Mouse (Mus musculus) macrophage (primary cell): ENCODE data around the gene Pus7. TPM values are rescaled to one million over a fixed set of nuclear protein-coding genes. Genes with fewer than 3 reads are reported as not detected.

Experiments used
- H3K27ac ChIP-seq: fragments of 350-480 bp; formaldehyde crosslinking; 2 replicates; pipeline ENCODE4 v1.9.0; 2021
- H3K36me3 ChIP-seq: fragments of 350-480 bp; formaldehyde crosslinking; 2 replicates; pipeline ENCODE4 v1.9.0; 2021; ENCODE audit errors: inconsistent target
- H3K4me3 ChIP-seq: fragments of 350-480 bp; formaldehyde crosslinking; 2 replicates; pipeline ENCODE4 v1.9.0; 2021; ENCODE audit errors: inconsistent target
- H3K79me2 ChIP-seq: fragments of 350-480 bp; formaldehyde crosslinking; 2 replicates; pipeline ENCODE4 v1.9.0; 2021; ENCODE audit errors: inconsistent target
- WGBS: methylation state at CpG from one replicate; pipeline ENCODE4 v1.1.7; 2026; ENCODE audit warnings: inconsistent platforms; ENCODE audit not compliant: missing documents; 5-methylcytosine and 5-hydroxymethylcytosine counted together
- polyA plus RNA-seq: library from polyadenylated mRNA; stranded (reverse); fragments of 250-400 nt; gene quantifications from 3 replicates; pipeline ENCODE4 v1.2.4, GENCODE M21; 2018; ENCODE audit warnings: inconsistent platforms
- total RNA-seq, 78 experiments: library from RNA; depleted of rRNA; stranded (reverse); fragments of 250-400 nt; gene quantifications; 1 replicate in 9 of 78; 2 replicates in 24 of 78; 3 replicates in 43 of 78; 4 replicates in 2 of 78; pipeline ENCODE4 v1.2.4; 2018; ENCODE audit warnings: inconsistent platforms in 56 of 78

The Pus7 gene
- 10 to 100 TPM; 10.2 to 30.2 (median 17.9) TPM for total RNA-seq (2018; cell fraction: chromatin; rRNA removed)
- 1 to 10 TPM; 3.2 to 7.6 (median 5.4) TPM for total RNA-seq (2018; cell fraction: cytosol; rRNA removed)
- total RNA-seq (2018; cell fraction: nucleus; rRNA removed), result 10 to 100 TPM in 14 of 26 experiments, 1 to 10 TPM in 12; 3.3 to 37.9 (median 10.2) TPM
- polyA plus RNA-seq, result 3.6 to 17.8 TPM (median 7.1 TPM) in 3 replicates

DNA sequence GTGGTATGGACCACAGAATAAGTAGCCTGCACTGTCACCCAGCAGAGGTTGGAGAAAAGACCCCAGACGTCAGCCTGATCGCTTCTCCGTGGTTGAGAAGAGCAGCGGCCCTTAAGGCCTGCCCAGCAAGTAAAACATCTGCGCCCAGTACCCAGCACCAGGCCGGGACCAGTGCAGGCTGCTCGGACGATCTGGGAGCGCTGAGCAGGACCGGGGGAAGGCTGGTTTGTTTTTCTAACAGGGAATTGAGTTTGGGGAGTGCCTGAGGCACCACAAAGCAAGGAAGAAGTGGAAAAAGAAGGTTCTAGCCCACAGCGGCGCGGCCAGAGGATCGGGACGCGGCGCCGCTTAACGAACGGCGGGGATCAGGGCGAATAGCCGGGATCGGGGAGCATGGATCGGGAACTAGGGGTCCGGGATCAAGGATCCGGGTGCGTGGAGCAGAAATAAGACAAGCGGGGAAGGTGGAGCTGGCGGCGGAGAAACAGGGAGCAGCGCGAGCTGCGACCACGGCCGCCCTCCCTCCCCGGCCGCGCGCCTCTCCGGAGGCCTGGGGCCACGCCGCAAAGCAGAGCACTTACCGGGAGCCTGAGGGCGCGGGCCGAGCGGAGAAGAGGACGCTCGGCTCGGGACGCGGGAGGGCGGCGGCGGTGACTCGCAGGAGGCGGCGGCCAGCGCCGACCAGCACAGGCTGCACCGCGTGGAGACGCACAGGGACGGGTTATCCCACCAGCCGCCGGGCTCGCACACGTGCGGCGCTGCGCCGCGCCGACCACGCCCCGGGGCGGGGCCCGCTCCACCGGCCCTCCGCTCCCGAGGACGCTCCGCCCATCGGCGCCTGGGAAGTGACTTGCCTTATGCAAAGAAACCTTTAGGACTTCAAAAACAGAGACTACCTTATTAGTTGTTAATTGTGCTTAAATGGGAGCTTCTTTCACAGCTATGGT lies at the start of gene Pus7:
TSS of gene Pus7 (minus strand) at position 781 of the 947 bp plus-strand sequence.
- H3K27ac ChIP-seq, result no peak within 1 kb of the TSS
- WGBS, result 1% methylated on average over 80 of the region's 86 CpGs
- H3K4me3 ChIP-seq, result peak within 1 kb of the TSS; percentile 64
- no peaks in the 10 kb centered on the region for H3K36me3 ChIP-seq
- peaks cover 28% of the 10 kb centered on the region for H3K79me2 ChIP-seq

DNA sequence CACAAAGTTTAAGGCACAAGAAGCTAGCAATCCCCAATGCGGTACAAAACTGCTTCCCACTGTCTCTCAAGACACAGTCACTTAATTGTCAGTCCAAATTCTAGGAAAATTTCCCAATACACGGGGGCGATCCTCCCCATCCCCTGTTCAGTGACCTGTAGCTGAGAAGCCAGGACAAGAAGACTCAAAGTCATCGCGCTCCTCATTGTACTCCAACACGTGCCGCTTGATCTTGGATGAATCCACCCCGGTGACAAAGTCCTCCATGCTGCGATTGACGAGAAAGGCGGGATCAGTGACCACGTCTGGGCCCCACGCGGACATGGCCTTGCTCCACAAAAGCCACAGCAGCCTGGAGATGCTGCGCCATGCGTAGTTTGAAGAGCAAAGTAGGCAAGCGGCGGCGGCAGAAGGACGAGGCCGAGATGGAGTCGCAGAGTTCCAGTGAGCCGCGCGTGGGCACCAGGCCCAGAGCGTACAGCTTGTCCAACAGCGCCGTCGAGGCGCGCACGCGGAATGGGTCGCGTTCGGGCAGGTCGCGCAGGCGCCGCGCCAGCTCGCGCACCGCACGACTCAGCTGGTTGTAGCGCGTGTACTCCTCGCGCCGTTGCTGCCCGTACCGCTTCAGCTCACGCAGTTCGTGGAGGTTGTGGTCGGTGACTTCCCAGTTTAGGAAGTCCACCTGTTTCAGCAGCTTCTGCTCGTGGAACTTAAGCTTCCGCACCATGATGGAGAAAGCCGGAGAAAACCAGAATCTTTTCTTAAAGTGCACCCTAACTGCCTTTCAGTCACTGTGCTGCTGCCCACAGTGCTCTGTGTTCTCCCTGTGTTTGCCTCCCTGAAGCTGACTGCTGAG lies 47.6 kb upstream of the Pus7 start:
- 51% methylated on average over 58 of the region's 58 CpGs for WGBS
- H3K79me2 ChIP-seq, result no peaks in the 10 kb centered on the region
- H3K27ac ChIP-seq, result no peak overlapping the region
- no peaks in the 10 kb centered on the region for H3K36me3 ChIP-seq
- H3K4me3 ChIP-seq, result no peak overlapping the region

DNA sequence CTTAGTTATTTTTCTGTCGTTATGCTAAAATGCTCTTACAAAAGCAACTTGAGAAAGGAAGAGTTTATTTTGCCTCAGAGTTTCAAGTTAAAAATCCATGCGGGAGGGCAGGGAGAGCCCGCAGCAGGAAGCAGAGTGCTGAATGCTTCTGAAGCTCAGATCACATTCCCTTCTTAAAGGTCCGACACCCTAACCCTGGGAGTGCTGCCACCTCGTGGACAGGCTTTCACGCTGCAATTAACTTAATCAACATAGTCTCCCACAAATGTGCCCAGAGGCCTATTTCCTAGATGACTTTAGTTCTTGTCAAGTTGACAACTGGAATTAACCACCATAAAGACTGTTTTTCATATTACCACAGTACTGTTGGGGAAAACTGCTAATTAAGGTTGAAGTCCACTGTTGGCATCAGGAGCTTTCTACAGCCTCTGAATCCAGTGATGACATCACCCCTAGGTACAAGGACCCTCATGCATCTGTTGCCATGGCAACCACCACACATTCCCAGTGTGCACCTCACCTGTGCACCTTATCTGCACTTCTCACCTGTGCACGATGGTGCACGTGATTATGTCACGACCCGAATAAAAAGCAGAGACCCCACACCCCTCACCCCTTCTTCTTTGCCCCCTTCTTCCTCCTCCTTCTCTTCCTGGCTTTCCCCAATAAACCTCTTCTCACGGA lies 43.0 kb upstream of the Pus7 start:
- Histone ChIP-seq H3K36me3 (no peaks in the 10 kb centered on the region), H3K79me2 (no peaks in the 10 kb centered on the region), H3K27ac (no peak overlapping the region), H3K4me3 (no peak overlapping the region)
- 50% methylated on average over 11 of the region's 11 CpGs for WGBS

DNA sequence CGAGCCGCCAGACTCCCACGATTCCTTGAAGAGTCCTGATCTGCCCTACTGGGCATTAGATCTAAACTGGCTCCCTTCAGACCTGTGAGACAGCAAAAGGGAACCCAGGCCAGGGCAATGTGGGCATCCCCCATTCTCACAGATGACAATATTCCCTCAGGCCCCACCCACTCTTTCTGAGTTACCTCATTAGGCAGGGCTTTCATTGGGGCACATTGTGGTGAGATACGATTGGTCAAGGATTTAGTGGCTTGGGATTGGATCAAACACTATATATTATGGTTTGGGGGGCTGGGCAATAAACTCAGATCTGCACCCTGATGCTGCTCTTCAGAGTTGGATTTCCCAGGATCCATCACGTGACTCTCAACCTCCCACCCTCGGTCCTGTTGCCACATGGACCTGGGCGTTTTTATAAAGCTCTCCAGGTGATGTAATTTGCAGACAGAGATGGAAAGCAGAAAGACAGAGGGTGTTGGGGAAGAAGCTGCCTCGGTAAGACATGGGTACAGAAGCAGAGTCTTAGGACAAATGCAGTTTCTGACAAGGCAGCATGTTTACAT lies 40.7 kb upstream of the Pus7 start:
- Histone ChIP-seq H3K36me3 (no peaks in the 10 kb centered on the region), H3K27ac (no peak overlapping the region), H3K79me2 (no peaks in the 10 kb centered on the region), H3K4me3 (no peak overlapping the region)
- 87% methylated on average over 8 of the region's 8 CpGs for WGBS

DNA sequence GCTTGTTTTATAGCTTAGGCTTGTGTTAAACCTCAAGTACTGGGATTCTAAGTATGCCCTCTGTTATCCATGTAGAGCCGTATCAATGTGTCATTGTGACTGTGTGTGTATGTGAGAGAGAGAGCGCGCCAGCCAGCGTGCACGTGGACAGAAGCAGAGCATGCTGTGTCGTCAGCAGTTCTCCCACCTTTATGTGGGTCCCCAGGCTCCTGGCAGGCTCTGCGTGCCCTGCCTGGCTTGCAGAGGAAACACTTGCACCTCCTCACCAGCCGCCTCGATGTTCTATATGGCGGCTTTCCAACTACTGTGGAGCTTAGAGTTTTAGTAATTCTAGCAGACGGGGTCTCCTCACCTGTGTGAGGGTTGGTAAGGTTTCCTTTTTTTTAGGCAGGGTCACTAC lies 38.8 kb upstream of the Pus7 start:
- Histone ChIP-seq H3K27ac (no peak overlapping the region), H3K36me3 (0 out of 2 replicates have a peak, but pooled peaks cover 6% of the 10 kb centered on the region), H3K79me2 (no peaks in the 10 kb centered on the region), H3K4me3 (no peak overlapping the region)
- 75% methylated on average over 11 of the region's 11 CpGs for WGBS

DNA sequence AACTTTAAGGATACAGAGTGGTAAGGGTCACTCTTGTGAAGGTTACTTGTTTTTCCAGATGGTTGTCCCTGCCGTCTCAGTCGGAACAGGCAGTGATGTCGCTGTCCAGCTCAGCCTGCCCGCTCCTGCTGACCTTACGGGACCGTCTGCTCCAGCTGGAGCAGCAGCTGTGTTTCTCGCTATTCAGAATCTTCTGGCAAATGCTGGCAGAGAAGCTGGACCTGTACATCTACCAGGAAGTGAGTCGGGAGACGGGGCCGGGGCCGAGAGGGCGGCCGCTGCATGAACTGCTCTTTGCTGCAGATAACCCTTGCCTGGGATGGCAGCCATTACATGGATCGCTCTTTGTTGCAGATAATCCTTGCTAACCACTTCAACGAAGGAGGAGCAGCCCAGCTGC lies 33.2 kb upstream of the Pus7 start:
- peaks cover 44% of the 10 kb centered on the region; the same call in 1 of the 2 replicates for H3K36me3 ChIP-seq
- 93% methylated on average over 15 of the region's 15 CpGs for WGBS

DNA sequence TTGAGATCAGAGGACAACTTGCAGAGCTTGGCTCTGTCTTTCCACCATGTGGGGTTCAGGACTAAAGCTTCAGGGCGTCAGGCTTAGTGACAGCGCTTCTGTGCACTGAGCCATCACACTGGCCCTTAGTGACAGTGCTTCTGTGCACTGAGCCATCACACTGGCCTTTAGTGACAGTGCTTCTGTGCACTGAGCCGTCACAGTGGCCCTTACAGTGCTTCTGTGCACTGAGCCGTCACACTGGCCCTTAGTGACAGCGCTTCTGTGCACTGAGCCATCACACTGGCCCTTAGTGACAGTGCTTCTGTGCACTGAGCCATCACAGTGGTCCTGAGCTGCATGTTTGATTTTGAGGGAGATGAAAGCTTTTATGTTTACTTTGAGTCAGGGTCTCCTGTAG lies 31.3 kb upstream of the Pus7 start:
- Histone ChIP-seq H3K4me3 (no peak overlapping the region), H3K27ac (no peak overlapping the region), H3K79me2 (no peaks in the 10 kb centered on the region), H3K36me3 (peaks cover 53% of the 10 kb centered on the region; the same call in 1 of the 2 replicates)
- 93% methylated on average over 5 of the region's 5 CpGs for WGBS

More for the DNA sequence above, 33.2 kb upstream of the Pus7 start:
- no peak overlapping the region for H3K4me3 ChIP-seq
- no peak overlapping the region for H3K27ac ChIP-seq
- H3K79me2 ChIP-seq, result no peaks in the 10 kb centered on the region

DNA sequence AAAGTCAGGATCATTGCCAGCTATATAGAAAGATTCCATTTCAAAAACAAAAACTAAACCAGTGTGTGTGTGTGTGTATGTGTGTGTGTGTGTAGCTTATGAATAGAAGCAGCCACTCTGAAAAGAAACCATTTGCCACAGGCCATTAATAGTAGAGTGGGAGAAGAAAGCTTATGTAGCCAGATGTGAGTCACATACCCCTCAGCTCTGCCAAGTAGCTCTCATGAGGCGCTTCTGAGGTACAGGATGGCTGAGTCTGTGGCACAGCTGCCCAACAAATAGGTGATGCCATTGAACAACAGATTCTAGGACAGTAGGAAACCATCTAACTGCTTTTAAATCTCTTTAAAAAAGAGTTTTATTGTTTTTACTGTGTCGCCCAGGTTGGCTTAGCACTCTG lies 9.2 kb upstream of the Pus7 start:
- WGBS, result 95% methylated on average over 2 of the region's 2 CpGs
- Histone ChIP-seq H3K36me3 (peaks cover 16% of the 10 kb centered on the region; the same call in 1 of the 2 replicates), H3K27ac (no peak overlapping the region), H3K79me2 (peaks cover 10% of the 10 kb centered on the region), H3K4me3 (no peak overlapping the region)

DNA sequence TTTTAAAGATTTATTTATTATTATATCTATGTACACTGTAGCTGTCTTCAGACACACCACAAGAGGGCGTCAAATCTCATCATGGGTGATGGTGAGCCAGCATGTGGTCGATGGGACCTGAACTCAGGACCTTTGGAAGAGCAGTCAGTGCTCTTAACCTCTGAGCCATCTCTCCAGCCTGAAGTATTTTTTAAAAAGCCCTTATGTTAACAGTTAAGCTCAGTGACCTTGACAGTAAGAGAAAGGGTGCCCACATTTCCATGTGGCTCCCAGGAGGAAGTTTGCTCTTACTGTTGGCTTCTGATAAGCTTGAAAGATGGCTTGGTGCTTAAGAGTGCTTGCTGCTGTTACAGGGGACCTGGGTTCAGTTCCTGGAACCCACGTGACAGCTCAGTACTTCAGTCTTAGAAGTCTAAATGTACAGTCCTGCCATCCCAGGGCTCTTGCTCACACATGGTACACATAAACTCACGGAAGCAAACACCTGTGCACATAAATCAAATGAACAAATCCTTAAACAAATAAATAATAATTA lies 5.6 kb upstream of the Pus7 start:
- WGBS, result 87% methylated on average over 4 of the region's 4 CpGs
- Histone ChIP-seq H3K27ac (no peak overlapping the region), H3K4me3 (no peak overlapping the region)

DNA sequence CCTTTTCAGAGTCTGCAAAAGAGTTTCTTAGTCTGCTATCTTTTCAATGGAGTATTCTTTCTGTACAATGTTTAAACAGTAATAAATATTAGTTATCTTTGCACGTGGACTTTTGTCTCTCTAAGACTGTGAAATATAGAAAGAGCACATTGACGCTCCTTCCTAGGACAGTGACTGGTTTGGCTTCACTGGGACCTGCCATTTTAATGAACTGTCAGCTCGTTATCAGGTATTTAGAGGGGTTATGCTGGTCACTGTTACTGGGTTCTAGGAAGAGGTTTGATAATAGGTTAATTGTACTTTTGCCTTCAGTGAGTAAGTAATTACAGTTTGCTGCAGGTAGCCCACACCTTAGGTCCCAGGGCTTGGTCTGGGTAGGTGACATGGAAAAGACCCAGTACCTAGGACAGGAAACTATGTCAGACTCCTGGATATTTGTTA lies 4.9 kb upstream of the Pus7 start:
- 39% methylated on average over 3 of the region's 3 CpGs for WGBS
- peaks cover 10% of the 10 kb centered on the region for H3K79me2 ChIP-seq
- peak overlapping the region; percentile 98 for H3K4me3 ChIP-seq
- no peaks in the 10 kb centered on the region for H3K36me3 ChIP-seq
- peak overlapping the region; percentile 44; the same call in 1 of the 2 replicates for H3K27ac ChIP-seq

More for the DNA sequence above, 5.6 kb upstream of the Pus7 start:
- Histone ChIP-seq H3K79me2 (peaks cover 10% of the 10 kb centered on the region), H3K36me3 (no peaks in the 10 kb centered on the region)

DNA sequence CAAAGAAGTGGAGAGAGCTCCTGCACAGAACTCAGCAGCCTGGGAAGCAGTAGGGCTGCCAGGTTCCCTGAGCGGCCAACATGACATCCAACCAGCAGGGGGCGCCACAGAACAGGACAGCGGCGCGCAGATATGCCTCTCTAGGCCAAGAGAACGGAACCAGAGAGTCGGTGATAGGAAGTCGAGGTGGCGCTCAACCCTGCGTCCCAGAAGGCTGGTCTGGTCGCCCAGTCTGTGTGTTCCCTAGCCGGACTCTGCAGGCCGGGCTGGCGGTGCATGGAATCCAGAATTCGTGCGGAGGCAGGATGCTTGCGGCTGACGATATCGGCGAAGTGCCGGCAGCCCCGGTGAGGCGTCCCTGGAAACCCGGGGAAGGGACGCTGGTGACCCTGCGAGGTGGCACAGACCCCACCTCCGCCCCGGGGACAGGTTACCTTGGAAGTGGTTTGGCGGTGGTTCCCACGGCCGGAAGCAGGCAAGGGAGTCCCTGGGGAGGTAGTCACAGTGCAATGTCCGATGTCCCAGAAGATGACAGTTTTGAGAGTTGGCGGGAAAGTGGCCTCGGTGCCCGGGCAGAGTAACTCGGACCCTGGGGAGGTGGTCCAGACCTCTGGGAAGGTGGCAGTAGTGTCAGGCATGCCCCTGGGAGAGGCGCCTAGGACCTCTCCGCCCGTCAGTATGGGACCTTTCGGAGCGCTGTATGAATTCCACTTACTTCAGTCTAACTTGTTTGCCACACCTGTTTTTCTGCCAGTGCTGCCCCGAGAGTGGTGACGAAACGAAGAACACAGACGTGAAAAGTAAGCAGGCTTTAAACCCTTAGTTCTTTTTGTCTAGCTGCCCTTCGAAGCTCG lies 4.3 kb upstream of the Pus7 start, which contains the start of gene Rint1:
TSS of gene Rint1 (plus strand) at position 176 of the 854 bp plus-strand sequence.
- Histone ChIP-seq H3K27ac (peak within 1 kb of the TSS; percentile 44), H3K36me3 (no peaks in the 10 kb centered on the region), H3K79me2 (peaks cover 10% of the 10 kb centered on the region), H3K4me3 (peak within 1 kb of the TSS; percentile 98)
- WGBS, result 3% methylated on average over 47 of the region's 47 CpGs

DNA sequence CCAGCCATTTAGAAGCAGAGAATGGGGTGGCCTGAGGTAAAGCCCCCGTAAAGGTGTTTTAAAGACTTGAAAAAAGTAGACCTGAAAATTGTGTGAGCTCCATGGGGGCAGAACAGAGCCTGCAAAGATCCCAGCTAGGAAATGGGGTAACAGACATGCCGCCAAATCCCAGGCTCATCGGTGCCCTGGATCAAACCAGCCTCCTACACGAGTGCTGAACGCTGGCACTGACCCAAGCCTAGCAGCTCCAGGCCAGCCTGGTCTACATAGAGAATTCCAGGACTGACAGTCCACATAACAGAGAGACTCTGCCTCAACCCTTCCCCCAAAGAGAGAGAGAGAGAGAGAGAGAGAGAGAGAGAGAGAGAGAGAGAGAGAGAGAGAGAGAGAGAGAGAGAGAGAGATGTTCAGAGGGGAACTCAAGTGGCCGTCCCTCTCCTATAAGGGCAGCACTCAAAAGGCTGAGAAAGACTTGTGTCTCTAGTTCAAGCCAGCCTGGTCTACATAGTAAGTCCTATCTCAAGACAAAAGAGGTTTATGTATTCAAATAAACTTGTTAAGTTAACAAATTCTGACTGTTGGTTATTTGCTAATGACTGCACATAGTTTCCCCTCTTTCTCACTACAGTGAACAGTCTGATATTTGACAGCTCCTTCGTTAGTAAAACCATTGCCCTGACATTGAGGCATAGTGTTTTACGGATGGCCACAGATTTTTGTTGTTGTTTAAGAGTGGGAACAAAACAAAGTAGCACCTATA lies 1.3 kb downstream of the Pus7 start:
- Histone ChIP-seq H3K36me3 (no peaks in the 10 kb centered on the region), H3K79me2 (peaks cover 23% of the 10 kb centered on the region; the same call in 1 of the 2 replicates), H3K4me3 (peak overlapping the region; percentile 64), H3K27ac (no peak overlapping the region)
- 70% methylated on average over 8 of the region's 8 CpGs for WGBS
